In the genomic region with DNA sequence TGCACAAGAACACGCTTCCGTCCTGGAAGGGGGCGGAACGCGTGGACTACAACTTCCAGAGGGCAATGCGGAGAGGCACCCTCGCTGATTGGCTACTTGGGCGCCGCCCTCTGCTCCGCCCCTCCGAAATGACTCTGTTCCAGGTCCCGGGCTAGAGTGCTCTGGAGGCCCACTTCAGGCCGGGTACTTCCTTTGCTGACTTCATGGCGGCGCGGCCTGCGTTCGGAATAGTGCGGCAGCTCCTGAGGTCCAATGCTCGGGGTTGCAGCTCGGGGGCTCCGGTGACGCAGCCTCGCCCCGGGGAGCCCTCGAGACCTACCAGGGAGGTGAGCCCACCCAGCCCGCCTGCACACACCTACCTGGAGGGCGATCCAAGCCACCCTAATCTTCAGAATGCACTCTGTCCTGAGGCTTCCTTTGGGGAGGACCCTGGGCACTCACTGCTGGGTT, we compare ENCODE assay signal across 8 mouse cellular contexts. TPM values are rescaled to one million over a fixed set of nuclear protein-coding genes. Genes with fewer than 3 reads are reported as not detected.
A peak's percentile ranks its signal among the peaks of the same experiment; 100 is the strongest.
DNase-seq lines count a peak whose midpoint lies in the region; ATAC-seq lines count a peak whose summit lies in the region.

A gene (plus strand): TSS at position 124 of the 450 bp plus-strand sequence.

- DNase-seq in NIH3T3 (ENCODE audit: low read depth), result peak; percentile 98
- peak; percentile 94 to 96 for DNase-seq in cerebellum, postnatal 10 days
- peak; percentile 87 to 90 for DNase-seq in frontal cortex, postnatal 14 days (ENCODE audit: low spot score in 2 of 2)
- DNase-seq in layer of hippocampus, postnatal 25 days (ENCODE audit: extremely low spot score in 1 of 2, low spot score in 1 of 2), result peak; percentile 81 to 85
- peak; percentile 98 for DNase-seq in lung, postnatal 25 days (ENCODE audit: low spot score)
- DNase-seq in retina, embryonic 14.5 days (ENCODE audit: low spot score), result peak; percentile 92
- peak; percentile 96 for DNase-seq in thymus, postnatal 4 days

- 0 out of 2 replicates have a peak within 1 kb of the TSS, but pooled peaks have one; percentile 35 for H3K27ac ChIP-seq in hindbrain, embryonic 13.5 days

- no peaks in the 10 kb centered on the region for H3K9me3 ChIP-seq in hindbrain, embryonic 13.5 days

- peak; percentile 99 for ATAC-seq in hindbrain, embryonic 13.5 days (ENCODE audit: low FRiP score)

- H3K36me3 ChIP-seq in hindbrain, embryonic 13.5 days, result peaks cover 5% of the 10 kb centered on the region; the same call in 1 of the 2 replicates

- peaks cover 34% of the 10 kb centered on the region for H3K4me1 ChIP-seq in hindbrain, embryonic 13.5 days (replicated peaks)

- H3K9ac ChIP-seq in hindbrain, embryonic 13.5 days, result peak within 1 kb of the TSS; percentile 90

- H3K4me2 ChIP-seq in hindbrain, embryonic 13.5 days, result peak within 1 kb of the TSS; percentile 82

- no peaks in the 10 kb centered on the region for H3K27me3 ChIP-seq in hindbrain, embryonic 13.5 days

- under 1% methylated on average over 28 of the region's 28 CpGs for WGBS in hindbrain, embryonic 13.5 days

- H3K4me3 ChIP-seq in hindbrain, embryonic 13.5 days, result peak within 1 kb of the TSS; percentile 73

RNA-seq across cellular contexts. Expression of the gene that starts here (rescaled TPM):
- polyA plus RNA-seq in hindbrain, embryonic 13.5 days (2015; fragmentation: Nextera tagmentation; extraction: Ambion mirVana), result 3.5 and 4.2 TPM in 2 replicates
- total RNA-seq in layer of hippocampus, postnatal 25 days (2021), result 10 to 100 TPM; 12.9 to 13.7 TPM

Comparison
In these comparisons a context has a peak if more than half of its experiments do, and no peak if none do; other contexts are left out.
1. Peak in every context shown above with its lines: DNase-seq, ATAC-seq, H3K4me3 ChIP-seq and H3K27ac ChIP-seq.